Mouse (Mus musculus) megakaryocyte, embryonic 14.5 days (primary cell): ENCODE measurements around the gene Fgf4. TPM values are rescaled to one million over a fixed set of nuclear protein-coding genes. Genes with fewer than 3 reads are reported as not detected.
"Not testable (repeated sequence)": the region's sequence is repeated elsewhere in the genome, so short reads cannot be mapped to it uniquely, and the experiment has no call there.

Source experiments
- H3K27me3 ChIP-seq: replicated peaks from 2 replicates; pipeline ENCODE3; 2012; ENCODE audit warnings: inconsistent platforms
- H3K36me3 ChIP-seq: replicated peaks from 2 replicates; pipeline ENCODE3; 2012; ENCODE audit warnings: low read length, inconsistent platforms, mixed read lengths
- H3K4me1 ChIP-seq: 2 replicates; pipeline ENCODE4 v1.6.1; 2012; ENCODE audit warnings: inconsistent platforms
- H3K4me3 ChIP-seq: replicated peaks from 2 replicates; pipeline ENCODE3; 2012; ENCODE audit warnings: moderate library complexity, mild to moderate bottlenecking, inconsistent platforms
- H3K9me3 ChIP-seq: 2 replicates; pipeline ENCODE4 v1.6.1; 2012; ENCODE audit warnings: inconsistent platforms
- FLI1 ChIP-seq: IDR thresholded peaks from 2 replicates; pipeline ENCODE4 v1.6.1; 2012; ENCODE audit warnings: low read length, inconsistent platforms, mixed read lengths
- GATA1 ChIP-seq: IDR thresholded peaks from 3 replicates; pipeline ENCODE4 v1.6.1; 2012; ENCODE audit warnings: mixed read lengths, low read length, inconsistent platforms, borderline replicate concordance
- polyA plus RNA-seq: library from polyadenylated mRNA; stranded (reverse); fragments of >175 nt; gene quantifications from 2 replicates; pipeline ENCODE4 v1.2.3, GENCODE M21; 2012; ENCODE audit warnings: low replicate concordance; ENCODE audit not compliant: insufficient read depth

The Fgf4 gene
- polyA plus RNA-seq, 1 experiment, result not detected

GRCm38 (mm10) chr7:144891863-144892262 lies 44.7 kb downstream of the Fgf4 start:
- Histone ChIP-seq H3K4me3 (no peak overlapping the region), H3K27me3 (peaks cover 66% of the 10 kb centered on the region), H3K36me3 (no peaks in the 10 kb centered on the region), H3K9me3 (0 out of 2 replicates have a peak, but pooled peaks cover 7% of the 10 kb centered on the region), H3K4me1 (peaks cover 25% of the 10 kb centered on the region)
- TF ChIP-seq GATA1 (no peak), FLI1 (no peak)

- Histone ChIP-seq H3K4me1 (peaks cover 29% of the 10 kb centered on the region), H3K36me3 (no peaks in the 10 kb centered on the region), H3K9me3 (0 out of 2 replicates have a peak, but pooled peaks cover 7% of the 10 kb centered on the region), H3K4me3 (no peak overlapping the region), H3K27me3 (peaks cover 66% of the 10 kb centered on the region)
- TF ChIP-seq FLI1 (no peak), GATA1 (no peak)
These were observed 45.2 kb downstream of the Fgf4 start for GRCm38 (mm10) chr7:144892322-144892721.

- Histone ChIP-seq H3K27me3 (peaks cover 71% of the 10 kb centered on the region), H3K36me3 (no peaks in the 10 kb centered on the region), H3K4me3 (peak overlapping the region; percentile 94), H3K4me1 (peaks cover 29% of the 10 kb centered on the region), H3K9me3 (no peaks in the 10 kb centered on the region)
- TF ChIP-seq FLI1 (no peak), GATA1 (no peak)
These were observed 47.0 kb downstream of the Fgf4 start for GRCm38 (mm10) chr7:144894191-144894590.

- Histone ChIP-seq H3K4me3 (peak overlapping the region; percentile 94), H3K4me1 (peaks cover 29% of the 10 kb centered on the region), H3K36me3 (no peaks in the 10 kb centered on the region), H3K9me3 (no peaks in the 10 kb centered on the region), H3K27me3 (peaks cover 71% of the 10 kb centered on the region)
- TF ChIP-seq GATA1, result no peak
These were observed 47.5 kb downstream of the Fgf4 start for GRCm38 (mm10) chr7:144894706-144895105.

GRCm38 (mm10) chr7:144895305-144896111 lies 48.3 kb downstream of the Fgf4 start:
- Histone ChIP-seq H3K9me3 (no peaks in the 10 kb centered on the region), H3K4me1 (peaks cover 29% of the 10 kb centered on the region), H3K27me3 (peaks cover 72% of the 10 kb centered on the region), H3K4me3 (peak overlapping the region; percentile 94), H3K36me3 (no peaks in the 10 kb centered on the region)
- TF ChIP-seq GATA1, result no peak
- no peak for TF ChIP-seq FLI1

GRCm38 (mm10) chr7:144896294-144897218 lies 49.4 kb downstream of the Fgf4 start, which contains the start of gene Fgf15:
Gene Fgf15 (plus strand): TSS chr7:144896531.
- H3K9me3 ChIP-seq, result no peaks in the 10 kb centered on the region
- H3K27me3 ChIP-seq, result peaks cover 78% of the 10 kb centered on the region
- TF ChIP-seq GATA1, result no peak
- TF ChIP-seq FLI1, result no peak
- peak within 1 kb of the TSS; percentile 94 for H3K4me3 ChIP-seq
- H3K36me3 ChIP-seq, result no peaks in the 10 kb centered on the region
- H3K4me1 ChIP-seq, result peaks cover 29% of the 10 kb centered on the region

GRCm38 (mm10) chr7:144898506-144898905 lies 51.3 kb downstream of the Fgf4 start:
- TF ChIP-seq GATA1, result no peak
- no peak for TF ChIP-seq FLI1
- H3K27me3 ChIP-seq, result peaks cover 84% of the 10 kb centered on the region
- no peak overlapping the region for H3K4me3 ChIP-seq
- H3K36me3 ChIP-seq, result no peaks in the 10 kb centered on the region
- peaks cover 29% of the 10 kb centered on the region for H3K4me1 ChIP-seq
- H3K9me3 ChIP-seq, result no peaks in the 10 kb centered on the region

- H3K27me3 ChIP-seq, result peaks cover 49% of the 10 kb centered on the region
- not testable (repeated sequence) for H3K4me3 ChIP-seq, H3K36me3 ChIP-seq, H3K9me3 ChIP-seq
- H3K4me1 ChIP-seq, result peaks cover 30% of the 10 kb centered on the region
These were observed 58.3 kb downstream of the Fgf4 start for GRCm38 (mm10) chr7:144905514-144905913.

- H3K36me3 ChIP-seq, result no peaks in the 10 kb centered on the region
- TF ChIP-seq FLI1 (no peak), GATA1 (no peak)
- H3K4me3 ChIP-seq, result peak overlapping the region; percentile 86
- peaks cover 7% of the 10 kb centered on the region for H3K9me3 ChIP-seq
- H3K4me1 ChIP-seq, result peaks cover 30% of the 10 kb centered on the region
- peaks cover 35% of the 10 kb centered on the region for H3K27me3 ChIP-seq
These were observed 59.7 kb downstream of the Fgf4 start for GRCm38 (mm10) chr7:144906708-144907397.
